Mouse (Mus musculus) heart, adult 2 months (tissue): Measurements from ENCODE around the gene Wdr92.

Source experiments
- CTCF ChIP-seq: fragments of 200-600 bp; IDR thresholded peaks from 2 replicates; pipeline ENCODE4 v1.8.1; 2022; ENCODE audit warnings: antibody characterized with exemption, mild to moderate bottlenecking, moderate library complexity
- EP300 ChIP-seq: fragments of 200-500 bp; IDR thresholded peaks from 2 replicates; pipeline ENCODE4 v1.6.1; 2011; ENCODE audit warnings: low read depth, low read length, control low read depth; ENCODE audit not compliant: insufficient read depth
- POLR2A ChIP-seq: fragments of 200-500 bp; IDR thresholded peaks from 2 replicates; pipeline ENCODE4 v1.6.1; 2011; ENCODE audit warnings: mild to moderate bottlenecking, low read depth, low read length, control low read depth; ENCODE audit not compliant: insufficient read depth

GRCm38 (mm10) chr11:17212903-17213509 is 31.1 kb downstream of the Wdr92 start:
- TF ChIP-seq CTCF (no peak), POLR2A (no peak), EP300 (no peak)
